Mouse (Mus musculus): Measurements from ENCODE around the gene Mtg2. TPM values are rescaled to one million over a fixed set of nuclear protein-coding genes. Genes with fewer than 3 reads are reported as not detected.

The Mtg2 gene
- polyA plus RNA-seq, 1 experiment from 2014 or later = 15.2 TPM

DNA sequence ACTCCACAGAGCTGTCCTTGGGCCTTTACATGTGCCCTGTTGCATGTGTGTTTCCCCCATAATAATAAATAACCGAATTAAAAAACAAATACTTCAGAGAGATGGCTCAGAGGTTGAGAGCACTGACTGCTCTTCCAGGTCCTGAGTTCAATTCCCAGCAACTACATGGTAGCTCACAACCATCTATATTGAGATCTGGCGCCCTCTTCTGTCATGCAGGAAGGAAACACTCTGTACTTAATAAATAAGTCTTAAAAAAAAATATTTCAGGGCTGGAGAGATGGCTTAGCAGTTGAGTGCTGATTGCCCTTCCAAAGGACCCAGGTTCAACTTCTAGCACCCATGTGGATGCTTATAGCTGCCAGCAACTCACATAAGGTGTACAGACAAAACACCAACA, 53.8 kb downstream of the Mtg2 start:
- H3K27me3 ChIP-seq = no peaks in the 10 kb centered on the region
- H3K4me1 ChIP-seq (replicated peaks) = peaks cover 35% of the 10 kb centered on the region
- no peak for DNase-seq
- no peak overlapping the region for H3K27ac ChIP-seq
- H3K4me2 ChIP-seq = no peak overlapping the region
- no peak overlapping the region for H3K4me3 ChIP-seq (replicated peaks)
- no peak for ATAC-seq (ENCODE audit: low read depth)
- no peak overlapping the region for H3K9ac ChIP-seq
- H3K36me3 ChIP-seq = peaks cover 6% of the 10 kb centered on the region; the same call in 1 of the 2 replicates
- WGBS (ENCODE audit: insufficient replicate concordance) = 59% methylated on average over 2 of the region's 2 CpGs
- no peaks in the 10 kb centered on the region for H3K9me3 ChIP-seq (replicated peaks)

DNA sequence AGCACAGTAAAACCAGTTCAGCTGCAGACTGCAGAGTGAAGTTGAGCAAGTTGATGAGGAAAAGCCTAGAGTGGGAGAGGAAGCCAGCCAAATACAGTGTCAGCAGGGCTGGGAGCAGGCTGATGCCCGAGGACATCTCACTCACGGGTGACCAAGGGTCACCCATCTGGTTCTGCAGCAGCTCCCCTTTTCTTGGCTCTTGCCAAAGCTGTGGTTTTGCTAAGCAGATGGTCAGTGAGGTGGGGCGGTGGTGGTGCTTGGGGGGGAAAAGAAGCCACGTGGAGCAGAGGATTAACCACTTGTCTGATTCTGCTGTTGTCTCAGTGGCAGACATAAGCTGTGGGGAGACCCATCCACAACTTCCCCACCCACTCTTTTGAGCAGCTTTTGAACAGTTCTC, 55.8 kb downstream of the Mtg2 start:
- WGBS (ENCODE audit: insufficient replicate concordance) = 20% methylated on average over 4 of the region's 4 CpGs
- DNase-seq (no peak), ATAC-seq (ENCODE audit: low read depth) (no peak)
- Histone ChIP-seq H3K4me2 (no peak overlapping the region), H3K4me1 (replicated peaks) (peaks cover 19% of the 10 kb centered on the region), H3K9ac (no peak overlapping the region), H3K9me3 (replicated peaks) (no peaks in the 10 kb centered on the region), H3K4me3 (replicated peaks) (no peak overlapping the region), H3K36me3 (peaks cover 6% of the 10 kb centered on the region; the same call in 1 of the 2 replicates), H3K27me3 (no peaks in the 10 kb centered on the region), H3K27ac (no peak overlapping the region)

DNA sequence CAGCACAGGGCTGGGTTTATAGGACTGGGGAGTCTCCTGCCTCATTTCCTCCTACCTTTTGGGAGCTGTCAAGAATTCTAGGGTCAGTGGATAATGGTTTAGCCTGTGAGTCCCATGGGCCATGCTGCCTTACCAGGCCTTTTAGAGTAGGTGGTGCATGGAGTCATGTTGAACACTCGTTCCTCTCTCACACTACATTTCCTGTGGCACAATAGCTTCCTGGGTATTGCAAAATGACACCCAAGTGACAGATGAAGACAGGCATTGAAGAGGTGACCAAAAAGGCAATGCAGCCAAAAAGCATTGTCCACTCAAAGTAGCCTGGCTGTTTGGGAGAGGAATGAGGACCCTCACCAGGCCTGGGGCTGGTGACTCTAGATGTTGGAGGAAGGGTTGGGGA, 57.3 kb downstream of the Mtg2 start:
- 33% methylated on average over 1 of the region's 1 CpGs for WGBS (ENCODE audit: insufficient replicate concordance)
- H3K4me2 ChIP-seq = no peak overlapping the region
- no peak for DNase-seq
- H3K27ac ChIP-seq = no peak overlapping the region
- ATAC-seq (ENCODE audit: low read depth) = no peak
- peaks cover 6% of the 10 kb centered on the region; the same call in 1 of the 2 replicates for H3K36me3 ChIP-seq
- no peaks in the 10 kb centered on the region for H3K27me3 ChIP-seq
- H3K4me1 ChIP-seq (replicated peaks) = peaks cover 21% of the 10 kb centered on the region
- no peak overlapping the region for H3K4me3 ChIP-seq (replicated peaks)
- H3K9me3 ChIP-seq (replicated peaks) = no peaks in the 10 kb centered on the region
- H3K9ac ChIP-seq = no peak overlapping the region

DNA sequence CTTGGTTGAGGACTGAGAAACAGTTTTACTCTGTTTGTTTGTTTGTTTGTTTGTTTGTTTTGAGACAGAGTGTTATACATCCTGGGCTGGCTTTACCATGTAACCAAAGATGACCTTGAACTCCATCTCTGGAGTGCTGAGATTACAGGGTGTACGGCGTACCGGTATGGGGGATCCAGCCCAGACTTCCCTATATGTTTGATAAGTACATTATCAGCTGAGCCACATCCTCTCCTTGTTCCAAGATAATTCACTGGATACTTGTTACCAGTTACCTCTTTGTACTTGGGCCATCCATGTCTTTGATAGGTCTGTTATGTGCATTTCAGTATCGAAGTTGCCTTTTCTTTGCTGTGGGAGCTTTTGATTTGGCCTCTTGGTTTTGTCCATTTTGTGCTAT, 62.8 kb downstream of the Mtg2 start:
- H3K36me3 ChIP-seq = 0 out of 2 replicates have a peak, but pooled peaks cover under 1% of the 10 kb centered on the region
- H3K4me3 ChIP-seq (replicated peaks) = no peak overlapping the region
- 31% methylated on average over 4 of the region's 4 CpGs for WGBS (ENCODE audit: insufficient replicate concordance)
- DNase-seq = no peak
- no peak overlapping the region for H3K4me2 ChIP-seq
- no peaks in the 10 kb centered on the region for H3K9me3 ChIP-seq (replicated peaks)
- H3K27me3 ChIP-seq = no peaks in the 10 kb centered on the region
- H3K27ac ChIP-seq = no peak overlapping the region
- no peak for ATAC-seq (ENCODE audit: low read depth)
- no peak overlapping the region for H3K9ac ChIP-seq
- H3K4me1 ChIP-seq (replicated peaks) = peaks cover 26% of the 10 kb centered on the region

DNA sequence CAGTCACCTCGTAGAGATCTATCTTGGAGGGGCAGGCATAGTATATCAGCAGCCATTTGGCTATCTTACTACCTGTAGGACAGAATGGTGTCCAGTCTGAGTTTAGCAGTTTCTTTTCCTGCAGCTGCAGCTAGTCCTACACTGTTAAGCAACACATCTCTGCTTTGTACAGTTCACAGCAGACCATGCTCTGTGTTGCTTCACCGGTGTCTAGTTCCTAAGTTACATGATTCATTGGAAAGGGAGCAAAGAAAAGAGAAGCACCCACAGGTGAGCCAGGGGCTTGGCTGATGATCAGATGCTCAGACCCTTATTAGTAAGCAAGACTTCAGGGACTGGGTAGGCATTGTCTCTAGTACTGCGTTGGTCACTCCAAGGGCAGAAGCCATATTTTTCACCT, 63.5 kb downstream of the Mtg2 start:
- no peak overlapping the region for H3K4me3 ChIP-seq (replicated peaks)
- no peak overlapping the region for H3K27ac ChIP-seq
- H3K4me2 ChIP-seq = no peak overlapping the region
- no peak for ATAC-seq (ENCODE audit: low read depth)
- no peak for DNase-seq
- no peaks in the 10 kb centered on the region for H3K27me3 ChIP-seq
- no peaks in the 10 kb centered on the region for H3K9me3 ChIP-seq (replicated peaks)
- peaks cover 26% of the 10 kb centered on the region for H3K4me1 ChIP-seq (replicated peaks)
- WGBS (ENCODE audit: insufficient replicate concordance) = 67% methylated on average over 3 of the region's 3 CpGs
- H3K36me3 ChIP-seq = peaks cover 8% of the 10 kb centered on the region; the same call in 1 of the 2 replicates
- H3K9ac ChIP-seq = no peak overlapping the region

DNA sequence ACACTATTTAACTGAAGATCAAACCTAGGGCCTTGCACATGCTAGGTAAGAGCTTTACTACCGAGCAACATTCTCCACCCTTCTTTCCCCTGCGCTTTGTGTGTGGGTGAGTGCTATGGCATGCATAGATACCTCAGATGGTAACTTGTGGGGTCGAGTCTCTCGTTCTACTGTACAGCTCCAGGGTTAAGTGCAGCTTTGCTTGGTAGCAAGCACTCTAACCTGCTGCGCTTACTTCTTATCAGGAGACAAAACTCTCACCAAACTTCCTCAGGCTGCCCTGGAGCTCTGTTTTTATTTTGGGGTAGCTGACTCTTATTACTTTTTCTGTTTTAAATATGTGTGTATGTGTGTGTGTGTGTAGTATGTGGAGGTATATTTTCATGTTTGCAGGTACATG, 65.0 kb downstream of the Mtg2 start:
- no peak overlapping the region for H3K27ac ChIP-seq
- WGBS (ENCODE audit: insufficient replicate concordance) = 27% methylated on average over 5 of the region's 5 CpGs
- H3K36me3 ChIP-seq = peaks cover 10% of the 10 kb centered on the region; the same call in 1 of the 2 replicates
- no peak overlapping the region for H3K4me2 ChIP-seq
- H3K4me1 ChIP-seq (replicated peaks) = peaks cover 26% of the 10 kb centered on the region
- H3K27me3 ChIP-seq = no peaks in the 10 kb centered on the region
- no peak overlapping the region for H3K4me3 ChIP-seq (replicated peaks)
- DNase-seq = no peak
- H3K9me3 ChIP-seq (replicated peaks) = no peaks in the 10 kb centered on the region
- ATAC-seq (ENCODE audit: low read depth) = peak; percentile 35; the same call in 1 of the 2 replicates
- H3K9ac ChIP-seq = no peak overlapping the region

Other genes with a start within 250 kb of the Mtg2 start
- 2.0 and 2.1 TPM in 2 replicates for gene Taf4, start 93.9 kb upstream of the Mtg2 start, polyA plus RNA-seq (2015; fragmentation: Nextera tagmentation; extraction: Ambion mirVana)
- 2.0 and 2.1 TPM in 2 replicates for gene Lsm14b, start 45.6 kb upstream of the Mtg2 start, polyA plus RNA-seq (2015; fragmentation: Nextera tagmentation; extraction: Ambion mirVana)
- 423 and 429 TPM in 2 replicates for gene Psma7, start 28.2 kb upstream of the Mtg2 start, polyA plus RNA-seq (2015; fragmentation: Nextera tagmentation; extraction: Ambion mirVana)
- gene Ss18l1, start 28.1 kb upstream of the Mtg2 start, polyA plus RNA-seq (2015; fragmentation: Nextera tagmentation; extraction: Ambion mirVana) = 0.77 and 0.87 TPM in 2 replicates
- not detected in 2 replicates for gene Hrh3, start 33.9 kb downstream of the Mtg2 start, polyA plus RNA-seq (2015; fragmentation: Nextera tagmentation; extraction: Ambion mirVana)
- gene Osbpl2, start 48.7 kb downstream of the Mtg2 start, polyA plus RNA-seq (2015; fragmentation: Nextera tagmentation; extraction: Ambion mirVana) = 10.1 and 10.4 TPM in 2 replicates
- 151 and 159 TPM in 2 replicates for gene Adrm1, start 100.9 kb downstream of the Mtg2 start, polyA plus RNA-seq (2015; fragmentation: Nextera tagmentation; extraction: Ambion mirVana)
- 1.5 and 1.9 TPM in 2 replicates for gene Lama5, start 155.3 kb downstream of the Mtg2 start, polyA plus RNA-seq (2015; fragmentation: Nextera tagmentation; extraction: Ambion mirVana)
- 525 and 552 TPM in 2 replicates for gene Rps21, start 186.8 kb downstream of the Mtg2 start, polyA plus RNA-seq (2015; fragmentation: Nextera tagmentation; extraction: Ambion mirVana)
- 4.2 and 4.4 TPM in 2 replicates for gene Cables2, start 202.9 kb downstream of the Mtg2 start, polyA plus RNA-seq (2015; fragmentation: Nextera tagmentation; extraction: Ambion mirVana)
- gene Rbbp8nl, start 219.3 kb downstream of the Mtg2 start, polyA plus RNA-seq (2015; fragmentation: Nextera tagmentation; extraction: Ambion mirVana) = not detected in 2 replicates

Data from liver, embryonic 13.5 days (tissue).